ENCODE assay signal across 8 mouse cellular contexts in genomic region chr4:154237306-154237705, GRCm38 (mm10).
A peak's percentile ranks its signal among the peaks of the same experiment; 100 is the strongest.
DNase-seq lines count a peak whose midpoint lies in the region; ATAC-seq lines count a peak whose summit lies in the region.
"Had no signal": no experiment of that assay in that cellular context is flagged by ENCODE, and none has a peak within 500 bp of the region (broad histone marks: within the 10 kb centered on the region; RNA-seq: fewer than 3 reads in every experiment).

No protein-coding gene starts in this region.

- no peak overlapping the region for H3K27ac ChIP-seq in hindbrain, embryonic 15.5 days (replicated peaks)
- no peak overlapping the region for H3K27ac ChIP-seq in midbrain, embryonic 14.5 days (replicated peaks; ENCODE audit: low read depth, low read length)

- no peaks in the 10 kb centered on the region for H3K9me3 ChIP-seq in hindbrain, embryonic 15.5 days
- H3K9me3 ChIP-seq in midbrain, embryonic 14.5 days (ENCODE audit: control insufficient read depth, low read length) = no peaks in the 10 kb centered on the region

- no peaks in the 10 kb centered on the region for H3K36me3 ChIP-seq in hindbrain, embryonic 15.5 days
- no peaks in the 10 kb centered on the region for H3K36me3 ChIP-seq in midbrain, embryonic 14.5 days (ENCODE audit: control insufficient read depth, insufficient read depth, low read length)

- H3K4me1 ChIP-seq in hindbrain, embryonic 15.5 days (replicated peaks) = peaks cover 12% of the 10 kb centered on the region
- H3K4me1 ChIP-seq in midbrain, embryonic 14.5 days (ENCODE audit: control insufficient read depth, insufficient read depth, low read length) = peaks cover 11% of the 10 kb centered on the region

- ATAC-seq in hindbrain, embryonic 15.5 days (ENCODE audit: low FRiP score, low read depth) = peak; percentile 65
- ATAC-seq in midbrain, embryonic 14.5 days (ENCODE audit: low FRiP score, low TSS enrichment) = peak; percentile 46; the same call in 1 of the 2 replicates

- H3K9ac ChIP-seq in hindbrain, embryonic 15.5 days = no peak overlapping the region
- H3K9ac ChIP-seq in midbrain, embryonic 14.5 days (replicated peaks; ENCODE audit: low read length) = no peak overlapping the region; the same call in 1 of the 2 replicates

- H3K27me3 ChIP-seq in hindbrain, embryonic 15.5 days = no peaks in the 10 kb centered on the region
- H3K27me3 ChIP-seq in midbrain, embryonic 14.5 days (ENCODE audit: control insufficient read depth, insufficient read depth, low read length) = no peaks in the 10 kb centered on the region

- peak; percentile 61 for DNase-seq in Muller cell, postnatal 12 days (ENCODE audit: inconsistent ontology term)
- peak; percentile 63 for DNase-seq in embryo, embryonic 11 days
- DNase-seq in midbrain, embryonic 14.5 days = peak; percentile 45
- no peak for DNase-seq in urinary bladder, postnatal 25 days (ENCODE audit: low spot score)
- no peak for DNase-seq in adrenal gland, postnatal 25 days
- no peak for DNase-seq in layer of hippocampus, postnatal 14 days (ENCODE audit: low spot score in 2 of 2)
- DNase-seq: gastrocnemius, postnatal 36 days had no signal

- WGBS in hindbrain, embryonic 15.5 days = 4% methylated on average over 9 of the region's 9 CpGs
- WGBS in midbrain, embryonic 14.5 days = 3% methylated on average over 9 of the region's 9 CpGs

- no peak overlapping the region for H3K4me3 ChIP-seq in hindbrain, embryonic 15.5 days
- H3K4me3 ChIP-seq in midbrain, embryonic 14.5 days (replicated peaks; ENCODE audit: low read depth, low read length) = 0 out of 2 replicates have a peak overlapping the region, but pooled peaks have one; percentile 1

- H3K4me2 ChIP-seq in hindbrain, embryonic 15.5 days = peak overlapping the region; percentile 48
- peak overlapping the region; percentile 40 for H3K4me2 ChIP-seq in midbrain, embryonic 14.5 days (ENCODE audit: low read length)

Comparison
In these comparisons a context has a peak if more than half of its experiments do, and no peak if none do; other contexts are left out.
1. DNase-seq: peak in Muller cell, postnatal 12 days (single experiment), embryo, embryonic 11 days (single experiment) and midbrain, embryonic 14.5 days (single experiment); none in urinary bladder, postnatal 25 days (single experiment), adrenal gland, postnatal 25 days (single experiment) and layer of hippocampus, postnatal 14 days (0 of 2).